Mouse (Mus musculus) E14TG2a.4 (cell line): ENCODE results near the gene Unc5c.

Source experiments
- CTCF ChIP-seq: conservative IDR thresholded peaks from 2 replicates; pipeline ENCODE4 v1.5.1; 2014; ENCODE audit warnings: low read length
- NANOG ChIP-seq: IDR thresholded peaks from 2 replicates; pipeline ENCODE4 v1.6.1; 2014; ENCODE audit warnings: borderline replicate concordance, low read length, mixed read lengths
- POU5F1 ChIP-seq: IDR thresholded peaks from 2 replicates; pipeline ENCODE4 v1.6.1; 2014; ENCODE audit warnings: low read length, borderline replicate concordance

GRCm38 (mm10) chr3:141589392-141590012 lies 124.5 kb downstream of the Unc5c start:
- TF ChIP-seq NANOG: no peak
- TF ChIP-seq CTCF: no peak
- no peak for TF ChIP-seq POU5F1
